Mouse (Mus musculus): Measurements from ENCODE around the gene Ift81. TPM values are rescaled to one million over a fixed set of nuclear protein-coding genes. Genes with fewer than 3 reads are reported as not detected.
"Not testable (repeated sequence)": the region's sequence is repeated elsewhere in the genome, so short reads cannot be mapped to it uniquely, and the experiment has no call there.

The Ift81 gene
- 1 to 10 TPM; 4.6 to 8.5 TPM for total RNA-seq (2021)
- long read RNA-seq, experiment 1, transcript Ift81-201 (19 exons, 2,950 nt): major isoform, 6 of 11 reads
- long read RNA-seq, experiment 1, partial matches to known transcripts: 1 of 11 reads
- long read RNA-seq, experiment 1, other reads (novel, unspliced or antisense): 3 of 11 reads
- long read RNA-seq, experiment 2, partial matches to known transcripts: 0 of 10 reads
- long read RNA-seq, experiment 2, other reads (novel, unspliced or antisense): 1 of 10 reads

- Histone ChIP-seq H3K4me3 (peak within 1 kb of the TSS; percentile 97), H3K27ac (peak within 1 kb of the TSS; percentile 84)
- intact Hi-C loops (cut with DNase I): loop anchor here (5.0 kb wide), 2 partner anchors 67 to 112 kb away; partner anchors contain the start of gene Atp2a2
- no peak; the same call in 1 of the 2 replicates for TF ChIP-seq CTCF (IDR thresholded peaks at IDR 0.05)
- DNase-seq: peak; percentile 96
Observed at GRCm38 (mm10) chr5:122613908-122614732, at the start of gene Ift81. TSS of gene Ift81 (minus strand) at chr5:122614518.

- no peak for DNase-seq
- no peak for TF ChIP-seq CTCF (IDR thresholded peaks at IDR 0.05)
- intact Hi-C loops (cut with DNase I): no loop called here
- no peak overlapping the region for H3K4me3 ChIP-seq
- no peak overlapping the region for H3K27ac ChIP-seq
Observed at GRCm38 (mm10) chr5:122662501-122662900, 48.2 kb upstream of the Ift81 start.

- Histone ChIP-seq H3K4me3 (no peak overlapping the region), H3K27ac (no peak overlapping the region)
- TF ChIP-seq CTCF (IDR thresholded peaks at IDR 0.05): no peak
- DNase-seq: no peak
- intact Hi-C loops (cut with DNase I): no loop called here
Observed at GRCm38 (mm10) chr5:122656808-122657207, 42.5 kb upstream of the Ift81 start.

- TF ChIP-seq CTCF (IDR thresholded peaks at IDR 0.05): no peak
- Histone ChIP-seq H3K4me3 (no peak overlapping the region), H3K27ac (no peak overlapping the region; the same call in none of the 2 replicates)
- intact Hi-C loops (cut with DNase I): no loop called here
- DNase-seq: peak; percentile 25
Observed at GRCm38 (mm10) chr5:122654268-122654573, 39.9 kb upstream of the Ift81 start.

- Histone ChIP-seq H3K4me3 (no peak overlapping the region), H3K27ac (peak overlapping the region; percentile 55)
- DNase-seq: peak; percentile 19
- TF ChIP-seq CTCF (IDR thresholded peaks at IDR 0.05): no peak
- intact Hi-C loops (cut with DNase I): no loop called here
Observed at GRCm38 (mm10) chr5:122653446-122654267, 39.3 kb upstream of the Ift81 start.

- DNase-seq: no peak
- intact Hi-C loops (cut with DNase I): no loop called here
- Histone ChIP-seq H3K4me3 (no peak overlapping the region), H3K27ac (no peak overlapping the region)
- no peak for TF ChIP-seq CTCF (IDR thresholded peaks at IDR 0.05)
Observed at GRCm38 (mm10) chr5:122653112-122653445, 38.8 kb upstream of the Ift81 start.

GRCm38 (mm10) chr5:122652506-122652905 is 38.2 kb upstream of the Ift81 start:
- Histone ChIP-seq H3K4me3 (no peak overlapping the region), H3K27ac (no peak overlapping the region)
- no peak for TF ChIP-seq CTCF (IDR thresholded peaks at IDR 0.05)
- no peak for DNase-seq
- intact Hi-C loops (cut with DNase I): no loop called here

GRCm38 (mm10) chr5:122650100-122650499 is 35.8 kb upstream of the Ift81 start:
- H3K4me3 ChIP-seq: no peak overlapping the region
- TF ChIP-seq CTCF (IDR thresholded peaks at IDR 0.05): no peak
- H3K27ac ChIP-seq: no peak overlapping the region
- DNase-seq: no peak
- intact Hi-C loops (cut with DNase I): no loop called here

- TF ChIP-seq CTCF (IDR thresholded peaks at IDR 0.05): no peak
- intact Hi-C loops (cut with DNase I): no loop called here
- no peak overlapping the region for H3K27ac ChIP-seq
- DNase-seq: peak; percentile 30
- no peak overlapping the region for H3K4me3 ChIP-seq
Observed at GRCm38 (mm10) chr5:122649264-122649663, 34.9 kb upstream of the Ift81 start.

- H3K4me3 ChIP-seq; DNase-seq; intact Hi-C loops (cut with DNase I); H3K27ac ChIP-seq: not testable (repeated sequence)
Observed at GRCm38 (mm10) chr5:122647952-122648374, 33.6 kb upstream of the Ift81 start.

GRCm38 (mm10) chr5:122647256-122647924 is 33.1 kb upstream of the Ift81 start:
- intact Hi-C loops (cut with DNase I): no loop called here
- H3K4me3 ChIP-seq: no peak overlapping the region
- TF ChIP-seq CTCF (IDR thresholded peaks at IDR 0.05): no peak
- H3K27ac ChIP-seq: no peak overlapping the region
- DNase-seq: no peak

GRCm38 (mm10) chr5:122646050-122646449 is 31.7 kb upstream of the Ift81 start:
- H3K4me3 ChIP-seq: no peak overlapping the region
- TF ChIP-seq CTCF (IDR thresholded peaks at IDR 0.05): no peak
- intact Hi-C loops (cut with DNase I): no loop called here

More at GRCm38 (mm10) chr5:122646050-122646449, 31.7 kb upstream of the Ift81 start:
- H3K27ac ChIP-seq: no peak overlapping the region
- no peak for DNase-seq

All from gastrocnemius, adult 2 months (tissue).